In genomic region chrX:42360173-42360931, GRCm38 (mm10) we compare ENCODE assay signal across 8 mouse cellular contexts.
DNase-seq lines count a peak whose midpoint lies in the region; ATAC-seq and TF ChIP-seq lines count a peak whose summit lies in the region.

No protein-coding gene starts in this region.

- DNase-seq in left cerebral cortex, adult 2 months (ENCODE audit: extremely low spot score in 1 of 2, low spot score in 2 of 2), result no peak
- DNase-seq in left cerebral cortex, adult 9 months (ENCODE audit: low spot score in 2 of 2), result no peak
- peak; percentile 56 for DNase-seq in embryo, embryonic 11 days
- peak; percentile 18 for DNase-seq in heart, postnatal 4 days
- DNase-seq in naive thymus-derived CD4-positive, alpha-beta T cell, adult 2 months (ENCODE audit: low read depth), result peak; percentile 75
- DNase-seq in urinary bladder, postnatal 25 days (ENCODE audit: low spot score), result no peak
- no peak for DNase-seq in urinary bladder, postnatal 14 days (ENCODE audit: low spot score)

- H3K9me3 ChIP-seq in limb, embryonic 13.5 days, result no peaks in the 10 kb centered on the region

- peak; percentile 71; the same call in 1 of the 2 replicates for ATAC-seq in limb, embryonic 13.5 days (ENCODE audit: low FRiP score, low read depth)

- H3K36me3 ChIP-seq in limb, embryonic 13.5 days, result no peaks in the 10 kb centered on the region

- 16% methylated on average over 14 of the region's 15 CpGs for WGBS in limb, embryonic 13.5 days

- no peaks in the 10 kb centered on the region for H3K27me3 ChIP-seq in limb, embryonic 13.5 days

- no peaks in the 10 kb centered on the region for H3K4me1 ChIP-seq in limb, embryonic 13.5 days

- peak overlapping the region; percentile 57 for H3K4me2 ChIP-seq in limb, embryonic 13.5 days (replicated peaks)

- TF ChIP-seq CTCF in left cerebral cortex, adult 2 months (IDR thresholded peaks at IDR 0.05), result peak; percentile 25

- intact Hi-C loops in left cerebral cortex, adult 2 months (cut with DNase I), result no loop called here

- H3K27ac ChIP-seq in left cerebral cortex, adult 2 months, result no peak overlapping the region
- no peak overlapping the region for H3K27ac ChIP-seq in limb, embryonic 13.5 days

- H3K9ac ChIP-seq in limb, embryonic 13.5 days, result no peak overlapping the region

- H3K4me3 ChIP-seq in left cerebral cortex, adult 2 months, result peak overlapping the region; percentile 31
- peak overlapping the region; percentile 33 for H3K4me3 ChIP-seq in limb, embryonic 13.5 days

Comparison
In these comparisons a context has a peak if more than half of its experiments do, and no peak if none do; other contexts are left out.
1. DNase-seq: peak in embryo, embryonic 11 days (single experiment), heart, postnatal 4 days (single experiment) and naive thymus-derived CD4-positive, alpha-beta T cell, adult 2 months (single experiment); none in left cerebral cortex, adult 2 months (0 of 2), left cerebral cortex, adult 9 months (0 of 2), urinary bladder, postnatal 25 days (single experiment) and urinary bladder, postnatal 14 days (single experiment).